Mouse (Mus musculus): ENCODE measurements at regions not wholly inside any gene's neighbourhood (a gene's known extent, or its start where the extent isn't known, plus 50 kb on each side); places are given as distances from the start of the nearest gene placed in this dataset.

GRCm38 (mm10) chr13:19449387-19449786 lies 53.8 kb upstream of the Stard3nl start:
- TF ChIP-seq EP300 (optimal IDR thresholded peaks at IDR 0.05) (no peak), CTCF (IDR thresholded peaks at IDR 0.05; ENCODE audit: low read depth) (no peak)

Data from stomach, postnatal 0 days (tissue).